Mouse (Mus musculus) bone marrow, adult 2 months (tissue): ENCODE measurements at regions not wholly inside any gene's neighbourhood (a gene's known extent, or its start where the extent isn't known, plus 50 kb on each side); places are given as distances from the start of the nearest gene placed in this dataset.

Experiments used
- CTCF ChIP-seq: fragments of 200-500 bp; IDR thresholded peaks from 2 replicates; pipeline ENCODE4 v1.5.1; 2011; ENCODE audit warnings: low read length, control low read depth; ENCODE audit not compliant: control insufficient read depth, insufficient read depth
- POLR2A ChIP-seq: fragments of 200-500 bp; IDR thresholded peaks from 2 replicates; pipeline ENCODE4 v1.6.1; 2011; ENCODE audit warnings: low read depth, mild to moderate bottlenecking, control low read depth, low read length, borderline replicate concordance; ENCODE audit not compliant: control insufficient read depth

DNA sequence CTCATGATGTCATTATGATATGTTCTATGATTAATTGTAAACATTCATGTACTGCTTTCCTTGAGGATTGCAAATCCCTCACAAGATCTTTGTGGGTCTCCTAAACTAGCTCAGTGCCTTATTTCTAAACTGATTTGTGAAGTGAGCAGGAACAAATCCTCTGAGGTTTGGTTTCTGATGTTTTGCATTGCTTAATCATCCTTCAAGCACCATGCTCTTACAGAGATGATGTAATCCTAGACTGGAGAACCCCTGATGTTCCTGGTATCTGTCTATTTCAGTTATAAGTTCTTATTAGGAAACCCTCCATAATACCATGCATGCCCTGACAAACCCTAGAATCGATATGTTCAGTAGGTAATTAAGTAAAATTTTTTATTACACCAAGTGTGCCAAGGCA is 113.7 kb downstream of the Gm11146 start:
- TF ChIP-seq CTCF (no peak), POLR2A (no peak)
